In the genomic region with DNA sequence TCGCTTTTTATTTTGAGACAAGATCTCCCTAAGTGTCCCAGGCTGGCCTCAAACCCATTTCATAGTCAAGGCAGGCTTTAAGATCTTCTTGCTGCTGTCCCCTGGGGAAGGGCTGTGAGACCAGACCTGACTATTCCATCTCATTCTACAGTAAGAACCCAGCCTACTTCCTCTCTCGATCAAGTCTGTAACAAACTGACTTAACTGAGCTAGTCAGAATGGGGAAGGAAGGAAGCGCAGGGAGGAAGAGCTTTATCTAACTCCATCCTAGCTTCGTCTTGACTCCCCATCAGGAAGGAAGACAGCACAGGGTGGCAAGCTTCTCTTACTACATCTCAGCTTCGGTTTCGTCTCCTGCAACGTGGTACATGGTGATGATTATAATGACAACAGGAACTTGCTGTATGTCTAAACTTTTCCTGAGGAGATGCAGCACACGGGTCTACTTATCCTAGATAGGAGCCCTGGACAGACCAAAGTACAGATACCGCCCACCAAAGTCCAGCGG, we compare ENCODE assay signal across 9 mouse cellular contexts. TPM values are rescaled to one million over a fixed set of nuclear protein-coding genes. Genes with fewer than 3 reads are reported as not detected.
DNase-seq lines count a peak whose midpoint lies in the region; ATAC-seq and TF ChIP-seq lines count a peak whose summit lies in the region.
"Had no signal": no experiment of that assay in that cellular context is flagged by ENCODE, and none has a peak within 500 bp of the region (broad histone marks: within the 10 kb centered on the region; RNA-seq: fewer than 3 reads in every experiment).

No protein-coding gene starts in this region.

- TF ChIP-seq CTCF in lung, postnatal 0 days (IDR thresholded peaks at IDR 0.05), result no peak
- no peak for TF ChIP-seq CTCF in bone marrow macrophage, adult 2 months (IDR thresholded peaks at IDR 0.05; ENCODE audit: low read depth, low read length)

- peak; percentile 52 for DNase-seq in lung, postnatal 0 days (ENCODE audit: low spot score)
- DNase-seq in lung, adult 18-20 months, result no peak
- no peak for DNase-seq in cerebellum, adult 9-11 months
- DNase-seq in retina, postnatal 1 day, result no peak
- DNase-seq: thymus, postnatal 14 days had no signal

- 64% methylated on average over 10 of the region's 10 CpGs for WGBS in lung, postnatal 0 days
- WGBS in liver, embryonic 16.5 days (ENCODE audit: insufficient replicate concordance), result 18% methylated on average over 10 of the region's 10 CpGs
- WGBS in stomach, embryonic 15.5 days, result 69% methylated on average over 10 of the region's 10 CpGs

- H3K36me3 ChIP-seq in lung, postnatal 0 days (ENCODE audit: insufficient read depth, low read length), result no peaks in the 10 kb centered on the region
- no peaks in the 10 kb centered on the region for H3K36me3 ChIP-seq in liver, embryonic 16.5 days (ENCODE audit: control insufficient read depth, insufficient read depth)
- H3K36me3 ChIP-seq in stomach, embryonic 15.5 days, result no peaks in the 10 kb centered on the region

- no peak for TF ChIP-seq EP300 in lung, postnatal 0 days (IDR thresholded peaks at IDR 0.05)

- no peak for TF ChIP-seq POLR2A in bone marrow macrophage, adult 2 months (IDR thresholded peaks at IDR 0.05; ENCODE audit: borderline replicate concordance, low read depth, low read length)

- H3K27ac ChIP-seq in lung, postnatal 0 days (ENCODE audit: low read length), result peak overlapping the region; percentile 32; the same call in 1 of the 2 replicates
- peak overlapping the region; percentile 87 for H3K27ac ChIP-seq in bone marrow macrophage, adult 2 months (ENCODE audit: insufficient read depth, low read depth, low read length)
- peak overlapping the region; percentile 69 for H3K27ac ChIP-seq in liver, embryonic 16.5 days (ENCODE audit: low read length)
- H3K27ac ChIP-seq in stomach, embryonic 15.5 days, result peak overlapping the region; percentile 55

- no peak overlapping the region for H3K9ac ChIP-seq in lung, postnatal 0 days (replicated peaks; ENCODE audit: low read depth)
- no peak overlapping the region for H3K9ac ChIP-seq in liver, embryonic 16.5 days (ENCODE audit: low read depth, low read length)
- no peak overlapping the region for H3K9ac ChIP-seq in stomach, embryonic 15.5 days

- H3K4me1 ChIP-seq in lung, postnatal 0 days (ENCODE audit: insufficient read depth, low read depth, low read length), result peaks cover 8% of the 10 kb centered on the region; the same call in 1 of the 2 replicates
- peaks cover 28% of the 10 kb centered on the region for H3K4me1 ChIP-seq in bone marrow macrophage, adult 2 months (ENCODE audit: control insufficient read depth, insufficient read depth, low read length)
- H3K4me1 ChIP-seq in liver, embryonic 16.5 days (ENCODE audit: control insufficient read depth, low read depth, low read length), result peaks cover 6% of the 10 kb centered on the region
- peaks cover 7% of the 10 kb centered on the region; the same call in 1 of the 2 replicates for H3K4me1 ChIP-seq in stomach, embryonic 15.5 days

- ATAC-seq in lung, postnatal 0 days, result no peak
- no peak for ATAC-seq in liver, embryonic 16.5 days (ENCODE audit: low read depth)
- no peak for ATAC-seq in stomach, embryonic 15.5 days (ENCODE audit: insufficient read depth, low FRiP score, low read depth)

- no peak overlapping the region for H3K4me2 ChIP-seq in lung, postnatal 0 days (replicated peaks; ENCODE audit: low read depth, low read length)
- H3K4me2 ChIP-seq in liver, embryonic 16.5 days (ENCODE audit: low read depth, low read length), result no peak overlapping the region
- no peak overlapping the region for H3K4me2 ChIP-seq in stomach, embryonic 15.5 days

- H3K4me3 ChIP-seq in lung, postnatal 0 days (ENCODE audit: low read depth, low read length), result no peak overlapping the region
- H3K4me3 ChIP-seq in bone marrow macrophage, adult 2 months (ENCODE audit: insufficient read depth, low read length), result no peak overlapping the region
- no peak overlapping the region for H3K4me3 ChIP-seq in liver, embryonic 16.5 days (ENCODE audit: low read depth, low read length)
- H3K4me3 ChIP-seq in stomach, embryonic 15.5 days (replicated peaks), result no peak overlapping the region
- H3K4me3 ChIP-seq: erythroblast, embryonic 14.5 days had no signal

- no peaks in the 10 kb centered on the region for H3K27me3 ChIP-seq in lung, postnatal 0 days (replicated peaks; ENCODE audit: insufficient read depth, low read length)
- no peaks in the 10 kb centered on the region for H3K27me3 ChIP-seq in liver, embryonic 16.5 days (ENCODE audit: control insufficient read depth, insufficient read depth, low read depth, low read length)
- no peaks in the 10 kb centered on the region for H3K27me3 ChIP-seq in stomach, embryonic 15.5 days (replicated peaks)

- 0 out of 2 replicates have a peak, but pooled peaks cover 3% of the 10 kb centered on the region for H3K9me3 ChIP-seq in lung, postnatal 0 days (ENCODE audit: low read length)
- H3K9me3 ChIP-seq in liver, embryonic 16.5 days (replicated peaks; ENCODE audit: control insufficient read depth, low read length), result no peaks in the 10 kb centered on the region
- H3K9me3 ChIP-seq in stomach, embryonic 15.5 days, result no peaks in the 10 kb centered on the region

RNA-seq across cellular contexts. Expression of a gene that starts 4.8 kb away (rescaled TPM):
- polyA plus RNA-seq in lung, postnatal 0 days (2015; fragmentation: Nextera tagmentation; extraction: Ambion mirVana), result 11.9 and 13.3 TPM in 2 replicates
- polyA plus RNA-seq in bone marrow macrophage, adult 2 months (2012; ENCODE audit: insufficient read depth, insufficient read length, missing spikeins), result 34.1 and 40.1 TPM in 2 replicates
- polyA plus RNA-seq in liver, embryonic 16.5 days (2015; fragmentation: Nextera tagmentation; extraction: Ambion mirVana), result 3.8 and 4.8 TPM in 2 replicates
- polyA plus RNA-seq in stomach, embryonic 15.5 days (2015; fragmentation: Nextera tagmentation; extraction: Ambion mirVana), result 15.8 and 15.9 TPM in 2 replicates

RNA-seq across cellular contexts. Expression of a gene that starts 9.9 kb away (rescaled TPM):
- polyA plus RNA-seq in lung, postnatal 0 days (2015; fragmentation: Nextera tagmentation; extraction: Ambion mirVana), result 5.1 and 6.1 TPM in 2 replicates
- polyA plus RNA-seq in bone marrow macrophage, adult 2 months (2012; ENCODE audit: insufficient read depth, insufficient read length, missing spikeins), result 23.4 and 26.1 TPM in 2 replicates
- 2.2 and 2.5 TPM in 2 replicates for polyA plus RNA-seq in liver, embryonic 16.5 days (2015; fragmentation: Nextera tagmentation; extraction: Ambion mirVana)
- 14.5 and 20.5 TPM in 2 replicates for polyA plus RNA-seq in stomach, embryonic 15.5 days (2015; fragmentation: Nextera tagmentation; extraction: Ambion mirVana)

Comparison
In these comparisons a context has a peak if more than half of its experiments do, and no peak if none do; other contexts are left out.
1. H3K27ac ChIP-seq: peak in every context shown above with its lines; median percentile 87 in bone marrow macrophage, adult 2 months; 69 in liver, embryonic 16.5 days; 55 in stomach, embryonic 15.5 days; 32 in lung, postnatal 0 days.